Mouse (Mus musculus) cerebellum, adult 2 months (tissue): ENCODE measurements around the gene Phospho1. TPM values are rescaled to one million over a fixed set of nuclear protein-coding genes. Genes with fewer than 3 reads are reported as not detected.

ENCODE experiments used
- DNase-seq, 2 experiments: peaks; one replicate each; pipeline ENCODE4 v3.0.0; 2021
- H3K27ac ChIP-seq: fragments of 200-500 bp; 2 replicates; pipeline ENCODE4 v1.5.1; 2012; ENCODE audit warnings: low read length, control low read depth, inconsistent platforms; ENCODE audit not compliant: insufficient read depth
- H3K27me3 ChIP-seq: fragments of 200-500 bp; 2 replicates; pipeline ENCODE4 v1.6.1; 2012; ENCODE audit warnings: inconsistent platforms, mild to moderate bottlenecking, low read length, moderate library complexity; ENCODE audit not compliant: control insufficient read depth, insufficient read depth
- H3K4me1 ChIP-seq: fragments of 200-500 bp; 2 replicates; pipeline ENCODE4 v1.6.1; 2011; ENCODE audit warnings: low read length; ENCODE audit not compliant: control insufficient read depth, insufficient read depth
- H3K4me3 ChIP-seq: fragments of 200-500 bp; replicated peaks from 2 replicates; pipeline ENCODE3; 2011; ENCODE audit warnings: mild to moderate bottlenecking, low read depth, low read length, control low read depth; ENCODE audit not compliant: insufficient read depth
- CTCF ChIP-seq: fragments of 200-500 bp; IDR thresholded peaks from 2 replicates; pipeline ENCODE4 v1.5.1; 2011; ENCODE audit warnings: low read depth, mild to moderate bottlenecking, control low read depth, low read length, moderate library complexity, borderline replicate concordance; ENCODE audit not compliant: insufficient read depth
- POLR2A ChIP-seq: fragments of 200-500 bp; IDR thresholded peaks from 2 replicates; pipeline ENCODE4 v1.6.1; 2011; ENCODE audit warnings: low read length, control low read depth, borderline replicate concordance; ENCODE audit not compliant: insufficient read depth
- WGBS: fragments of 180-500 bp; shearing (Covaris S2); methylation state at CpG from one replicate; pipeline ENCODE4 v1.1.7; 2018; 5-methylcytosine and 5-hydroxymethylcytosine counted together
- polyA plus RNA-seq: library from polyadenylated mRNA; depleted of rRNA; stranded (reverse); fragments of >200 nt; gene quantifications from 2 replicates; pipeline ENCODE4 v1.2.3, GENCODE M21; 2012

Phospho1 gene
- polyA plus RNA-seq, 1 experiment, result 122 TPM

DNA sequence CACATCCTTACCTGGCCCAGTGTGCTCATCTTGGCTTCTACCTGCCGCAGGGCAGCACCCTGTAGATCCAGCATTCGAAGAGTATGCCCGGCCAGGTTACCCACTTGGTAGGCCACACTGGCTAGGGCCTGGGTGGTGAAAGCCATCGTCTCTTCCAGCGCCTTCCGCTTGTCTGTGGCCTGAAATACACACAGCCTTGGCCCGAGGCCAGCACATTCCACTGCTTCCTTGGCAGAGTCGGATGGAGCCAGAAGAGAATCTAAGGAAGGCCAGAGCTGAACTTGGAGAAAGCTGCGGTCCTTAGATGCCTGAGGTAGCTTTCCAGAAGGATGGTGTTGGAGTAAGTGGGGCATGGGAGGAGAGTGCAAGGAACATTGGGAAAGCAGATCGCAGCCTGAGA is 12.8 kb downstream of the Phospho1 start, which contains the start of gene Gngt2:
Gene Gngt2, plus strand, starts transcription at position 158 of the 400 bp plus-strand sequence.
- DNase-seq, result peak; percentile 53 to 58
- WGBS, result 25% methylated on average over 10 of the region's 10 CpGs
- no peaks in the 10 kb centered on the region for H3K27me3 ChIP-seq
- no peak within 1 kb of the TSS for H3K4me3 ChIP-seq
- no peak within 1 kb of the TSS for H3K27ac ChIP-seq
- peaks cover 36% of the 10 kb centered on the region for H3K4me1 ChIP-seq
- TF ChIP-seq CTCF (no peak), POLR2A (no peak)

DNA sequence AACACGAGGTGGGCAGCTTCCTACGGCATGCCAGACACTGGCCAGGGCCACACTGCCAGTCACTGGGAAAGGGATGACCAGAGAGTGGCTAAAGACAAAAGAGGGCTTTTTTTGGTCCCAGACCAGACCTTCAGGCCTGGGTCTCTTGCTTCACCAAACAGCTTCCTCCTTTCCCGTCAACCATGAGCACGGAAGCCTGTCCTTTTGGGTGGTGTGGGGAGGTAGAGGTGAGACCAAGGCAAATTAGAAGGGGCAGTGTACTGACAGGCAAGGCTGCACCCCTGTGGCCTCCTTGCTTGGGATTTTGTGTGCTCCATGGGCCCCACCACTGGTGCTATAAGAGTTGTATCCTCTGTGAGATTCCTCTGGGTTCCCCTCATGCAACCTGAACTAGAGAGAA is 14.3 kb downstream of the Phospho1 start:
- peaks cover 29% of the 10 kb centered on the region for H3K4me1 ChIP-seq
- WGBS, result 59% methylated on average over 4 of the region's 4 CpGs
- H3K4me3 ChIP-seq, result no peak overlapping the region
- DNase-seq, result no peak
- TF ChIP-seq CTCF (no peak), POLR2A (no peak)
- H3K27ac ChIP-seq, result no peak overlapping the region
- no peaks in the 10 kb centered on the region for H3K27me3 ChIP-seq

GRCm38 (mm10) chr11:95838999-95839868 is 14.9 kb downstream of the Phospho1 start:
- whole genome bisulfite sequencing, result 87% methylated on average over 8 of the region's 8 CpGs
- no peak overlapping the region for H3K27ac ChIP-seq
- peaks cover 23% of the 10 kb centered on the region for H3K4me1 ChIP-seq
- H3K4me3 ChIP-seq, result no peak overlapping the region
- H3K27me3 ChIP-seq, result no peaks in the 10 kb centered on the region
- DNase-seq, result no peak
- TF ChIP-seq POLR2A (no peak), CTCF (no peak)

DNA sequence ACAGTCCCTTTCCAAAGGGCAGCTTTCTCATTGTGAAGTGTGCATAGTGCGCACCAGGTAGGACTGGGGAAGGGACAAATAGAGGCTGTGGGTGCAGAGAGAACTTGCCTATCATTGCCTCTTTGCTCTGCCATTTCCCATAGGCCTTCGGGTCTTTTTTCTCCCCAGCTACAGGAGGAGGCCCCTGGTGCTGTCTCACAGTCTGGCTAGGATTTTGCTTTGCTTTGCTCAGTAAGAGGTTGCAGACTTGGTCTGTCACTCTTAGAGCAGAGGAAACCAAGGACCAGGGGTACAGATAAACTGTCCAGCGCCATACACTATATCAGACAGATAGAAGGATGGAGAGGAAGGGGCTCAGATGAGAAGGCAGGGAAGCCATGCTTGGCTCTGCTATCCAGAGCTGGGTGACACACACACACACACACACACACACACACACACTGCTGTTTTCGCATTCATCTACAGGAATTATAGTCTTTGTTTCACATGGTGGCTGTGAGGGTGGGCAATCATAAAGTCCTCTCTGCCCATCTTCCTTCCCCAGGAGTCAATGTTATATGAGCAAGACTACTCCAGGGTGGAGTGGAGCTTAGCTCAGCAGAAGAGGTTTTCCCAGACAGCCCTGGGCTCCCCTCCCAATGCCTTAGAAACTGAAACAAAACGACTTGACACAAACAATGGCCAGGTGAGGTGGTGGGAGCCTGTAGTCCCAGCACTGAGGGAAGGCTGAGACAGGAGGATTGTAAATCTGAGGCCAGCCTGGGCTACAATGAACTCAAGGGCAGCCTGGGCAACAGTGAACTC is 16.6 kb downstream of the Phospho1 start:
- 80% methylated on average over 5 of the region's 5 CpGs for WGBS
- peaks cover 16% of the 10 kb centered on the region for H3K4me1 ChIP-seq
- no peak overlapping the region for H3K4me3 ChIP-seq
- no peak for DNase-seq
- H3K27ac ChIP-seq, result no peak overlapping the region
- no peaks in the 10 kb centered on the region for H3K27me3 ChIP-seq
- no peak for TF ChIP-seq POLR2A
- TF ChIP-seq CTCF, result no peak

DNA sequence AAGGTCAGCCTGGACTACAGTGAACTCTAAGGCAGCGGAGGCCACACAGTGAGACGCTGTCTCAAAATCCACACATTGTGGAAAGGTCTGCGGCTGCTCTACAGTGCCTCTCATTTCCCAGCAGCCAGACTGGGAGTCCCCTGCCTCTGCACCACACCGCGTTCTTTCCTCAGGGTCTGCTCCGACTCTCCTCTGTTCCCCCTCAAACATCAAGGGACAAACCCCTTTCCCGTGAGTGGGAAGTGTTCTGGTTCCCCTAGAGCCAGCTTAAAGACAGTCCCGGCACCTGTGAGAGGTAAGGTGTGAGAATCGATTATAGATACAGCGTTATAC is 17.2 kb downstream of the Phospho1 start:
- 71% methylated on average over 10 of the region's 10 CpGs for WGBS
- TF ChIP-seq POLR2A (no peak), CTCF (no peak)
- Histone ChIP-seq H3K4me1 (peaks cover 11% of the 10 kb centered on the region), H3K27me3 (no peaks in the 10 kb centered on the region), H3K4me3 (no peak overlapping the region), H3K27ac (no peak overlapping the region)
- DNase-seq, result no peak

DNA sequence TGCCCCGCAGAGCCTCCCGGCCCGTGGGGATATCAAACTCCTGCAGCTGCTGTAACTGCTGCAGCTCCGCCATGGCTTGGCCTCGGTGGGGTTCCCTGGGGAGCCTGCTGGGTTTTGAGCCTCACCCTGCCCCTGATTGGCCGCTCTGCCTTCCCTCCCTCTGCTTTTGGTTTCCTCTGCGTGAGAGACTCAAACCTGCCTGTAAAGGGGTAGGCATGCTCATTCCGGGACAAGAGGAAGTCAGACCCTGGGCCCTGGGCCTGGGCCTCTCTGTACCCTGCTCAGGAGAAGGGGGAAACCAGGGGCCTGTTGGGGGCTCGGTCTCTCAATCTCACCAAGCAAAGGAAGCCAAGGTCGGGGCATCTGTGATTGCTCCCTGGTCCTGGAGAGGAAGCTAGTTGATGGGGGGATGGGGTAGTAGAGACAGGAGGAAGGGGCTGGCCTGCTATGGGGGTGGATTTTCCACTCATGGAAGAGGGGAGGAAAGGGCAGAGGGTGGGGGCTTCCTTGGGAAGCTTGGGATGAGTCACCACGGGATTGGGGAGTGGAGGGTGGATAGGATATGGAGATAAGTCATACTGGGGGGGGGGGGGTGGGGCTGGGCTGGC is 17.9 kb downstream of the Phospho1 start, which contains the start of gene Abi3:
Gene Abi3, minus strand, starts transcription at position 403 of the 608 bp plus-strand sequence.
- TF ChIP-seq POLR2A (no peak), CTCF (no peak)
- H3K4me3 ChIP-seq, result no peak within 1 kb of the TSS
- no peak for DNase-seq
- no peaks in the 10 kb centered on the region for H3K27me3 ChIP-seq
- peaks cover 4% of the 10 kb centered on the region for H3K4me1 ChIP-seq
- WGBS, result 13% methylated on average over 11 of the region's 11 CpGs
- H3K27ac ChIP-seq, result no peak within 1 kb of the TSS

DNA sequence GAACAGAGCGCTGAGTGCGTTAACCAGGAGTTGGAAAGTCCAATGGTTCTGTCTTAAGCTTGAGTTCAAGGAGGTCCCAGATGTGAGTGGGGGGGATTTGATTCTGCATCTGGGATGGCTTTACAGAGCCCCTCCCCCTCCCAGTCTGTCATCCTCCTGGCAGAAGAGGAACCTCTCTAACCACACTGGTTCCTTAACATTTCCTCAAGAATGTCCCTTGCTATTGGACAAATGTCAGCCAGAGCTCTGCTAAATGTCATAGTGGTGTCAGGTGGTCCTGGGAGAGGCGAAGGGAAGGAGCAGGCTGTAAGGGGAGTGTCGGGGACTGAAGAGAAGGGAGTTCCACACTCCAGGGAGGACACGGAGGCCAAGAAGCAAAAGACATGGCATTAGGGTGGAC is 18.7 kb downstream of the Phospho1 start:
- Histone ChIP-seq H3K4me3 (no peak overlapping the region), H3K27me3 (no peaks in the 10 kb centered on the region), H3K4me1 (no peaks in the 10 kb centered on the region), H3K27ac (no peak overlapping the region)
- WGBS, result 77% methylated on average over 5 of the region's 5 CpGs
- TF ChIP-seq POLR2A (no peak), CTCF (no peak)
- no peak for DNase-seq
